Mouse (Mus musculus): ENCODE measurements around the gene Serpina6. TPM values are rescaled to one million over a fixed set of nuclear protein-coding genes. Genes with fewer than 3 reads are reported as not detected.

Gene Serpina6
- total RNA-seq (2014; rRNA removed) (not detected in 2 replicates), polyA plus RNA-seq (2015; fragmentation: Nextera tagmentation; extraction: Ambion mirVana) (not detected in 2 replicates)

DNA sequence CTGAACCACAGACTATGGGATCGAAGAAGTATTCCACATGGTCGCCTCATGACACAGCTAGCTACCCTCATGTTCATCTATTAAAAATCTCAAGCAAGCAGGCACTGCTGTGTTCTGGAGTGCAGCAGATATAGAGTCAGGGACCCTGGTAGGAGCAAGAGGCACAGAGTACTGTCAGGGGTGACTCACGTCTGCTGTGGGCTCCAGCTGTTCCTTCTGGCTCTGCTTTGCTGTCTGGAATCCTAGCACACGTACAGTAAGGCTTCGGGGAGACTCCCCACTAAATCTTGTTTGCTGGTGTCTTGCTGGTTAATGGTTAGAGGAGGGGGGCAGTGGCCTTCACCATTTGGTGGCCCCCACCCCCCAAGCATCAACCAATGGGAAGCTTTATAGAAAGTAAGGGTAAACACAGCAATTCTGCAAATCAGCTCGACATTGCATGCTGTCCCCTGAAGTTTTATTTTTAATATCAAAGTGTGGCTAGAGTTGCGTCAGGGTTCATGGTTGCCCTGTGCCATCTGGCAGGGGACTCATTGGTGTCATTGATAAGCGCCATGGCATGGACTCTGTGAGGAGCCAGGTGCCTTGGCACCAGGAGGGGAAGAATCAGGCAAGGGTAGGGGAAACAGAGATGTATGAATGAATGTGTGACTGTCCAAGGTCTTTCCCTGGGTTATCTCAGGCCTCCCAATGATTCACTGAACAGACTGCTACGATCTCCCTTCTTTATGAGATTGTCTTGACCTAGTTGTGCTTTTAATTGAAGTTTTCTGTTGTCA is at the start of gene Serpina6:
Gene Serpina6 (minus strand): TSS at position 365 of the 779 bp plus-strand sequence.
- H3K27me3 ChIP-seq (ENCODE audit: insufficient read depth, low read length): no peaks in the 10 kb centered on the region
- WGBS: 84% methylated on average over 9 of the region's 9 CpGs
- H3K4me1 ChIP-seq (ENCODE audit: insufficient read depth, low read length): no peaks in the 10 kb centered on the region
- H3K9ac ChIP-seq (replicated peaks; ENCODE audit: low read length, poor library complexity, severe bottlenecking): no peak within 1 kb of the TSS
- no peak within 1 kb of the TSS for H3K4me3 ChIP-seq (ENCODE audit: low read depth, low read length)
- DNase-seq (ENCODE audit: low spot score): no peak
- H3K9me3 ChIP-seq (ENCODE audit: low read length): no peaks in the 10 kb centered on the region
- no peak within 1 kb of the TSS for H3K27ac ChIP-seq (ENCODE audit: low read depth, low read length)
- no peak for ATAC-seq (ENCODE audit: low FRiP score)
- no peaks in the 10 kb centered on the region for H3K36me3 ChIP-seq (ENCODE audit: insufficient read depth, low read length)
- TF ChIP-seq CTCF (IDR thresholded peaks at IDR 0.05): no peak
- H3K4me2 ChIP-seq (ENCODE audit: low read depth, low read length, poor library complexity, severe bottlenecking): no peak within 1 kb of the TSS

DNA sequence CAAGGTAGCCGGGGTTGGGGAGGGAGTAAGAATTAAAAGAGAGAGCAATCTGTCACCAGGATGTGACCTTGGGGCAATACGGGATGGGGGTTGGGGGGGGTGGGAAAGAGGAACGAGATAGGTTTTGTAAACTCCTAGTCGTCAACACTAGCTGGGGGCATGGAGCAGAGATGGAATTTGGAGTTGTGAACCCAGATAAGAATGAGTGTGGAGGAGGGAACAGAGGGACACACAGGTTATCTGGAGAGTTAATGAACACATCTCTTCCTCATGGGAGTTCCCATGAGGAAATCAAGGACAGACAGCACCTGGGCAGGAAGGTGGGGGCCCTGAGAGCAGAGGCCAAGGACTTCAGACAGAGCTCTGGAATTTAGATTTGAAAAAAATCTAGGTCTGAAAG is 49.1 kb upstream of the Serpina6 start:
- Histone ChIP-seq H3K27ac (ENCODE audit: low read depth, low read length) (no peak overlapping the region), H3K4me1 (ENCODE audit: insufficient read depth, low read length) (no peaks in the 10 kb centered on the region), H3K36me3 (ENCODE audit: insufficient read depth, low read length) (no peaks in the 10 kb centered on the region), H3K9me3 (ENCODE audit: low read length) (no peaks in the 10 kb centered on the region), H3K27me3 (ENCODE audit: insufficient read depth, low read length) (no peaks in the 10 kb centered on the region), H3K9ac (replicated peaks; ENCODE audit: low read length, poor library complexity, severe bottlenecking) (no peak overlapping the region), H3K4me2 (ENCODE audit: low read depth, low read length, poor library complexity, severe bottlenecking) (no peak overlapping the region), H3K4me3 (ENCODE audit: low read depth, low read length) (no peak overlapping the region)
- TF ChIP-seq CTCF (IDR thresholded peaks at IDR 0.05): no peak
- no peak for DNase-seq (ENCODE audit: low spot score)
- 84% methylated on average over 4 of the region's 4 CpGs for WGBS
- ATAC-seq (ENCODE audit: low FRiP score): no peak

DNA sequence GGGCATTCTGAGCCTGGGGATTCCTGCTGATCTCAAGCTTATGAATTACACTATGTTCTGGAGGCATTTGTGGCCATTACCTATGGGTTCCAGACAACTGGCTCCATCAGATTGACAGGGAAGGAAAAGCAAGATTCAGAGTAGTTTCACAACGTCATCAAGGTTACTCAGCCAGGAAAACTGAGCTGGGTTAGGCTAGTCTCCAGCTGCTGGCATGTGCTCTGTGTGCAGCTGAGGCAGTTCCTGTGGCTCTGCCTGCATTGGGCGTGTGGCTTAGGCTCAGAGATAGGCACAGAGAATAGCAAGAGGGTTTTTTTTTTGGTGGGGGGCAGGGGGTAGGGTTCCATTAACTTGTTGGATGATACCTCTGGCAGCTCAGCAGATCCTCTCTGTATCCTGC is 48.5 kb upstream of the Serpina6 start:
- WGBS: 71% methylated on average over 2 of the region's 2 CpGs
- TF ChIP-seq CTCF (IDR thresholded peaks at IDR 0.05): no peak

DNA sequence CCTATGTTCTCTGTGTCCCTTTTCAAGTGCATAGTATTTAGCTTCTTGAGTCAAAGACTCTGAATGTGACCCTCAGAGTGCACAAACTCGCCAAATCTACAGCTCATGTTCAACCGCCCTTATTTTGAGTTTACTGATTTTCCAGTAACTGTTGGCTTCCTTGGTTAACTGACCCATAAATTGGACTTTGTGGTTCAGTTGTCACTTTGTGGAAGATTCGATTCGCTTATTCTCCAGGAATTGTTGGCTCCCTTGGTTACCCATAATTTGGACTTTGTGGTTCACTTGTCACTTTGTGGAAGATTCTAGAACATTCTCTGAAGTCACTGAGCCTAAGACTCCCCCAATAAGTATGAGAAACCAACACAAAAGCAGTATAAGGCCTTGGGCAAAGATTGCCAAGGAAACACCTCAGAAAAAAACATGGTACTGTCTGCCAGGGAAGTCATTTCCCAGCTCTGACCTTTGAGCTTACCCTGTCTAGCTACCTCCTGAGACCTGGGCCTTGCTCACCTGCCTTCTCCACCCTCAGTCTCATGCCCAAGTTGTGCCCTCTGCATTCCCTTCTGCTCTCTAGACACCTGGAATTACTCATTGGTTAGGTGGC is 43.2 kb upstream of the Serpina6 start:
- Histone ChIP-seq H3K27me3 (ENCODE audit: insufficient read depth, low read length) (no peaks in the 10 kb centered on the region), H3K4me1 (ENCODE audit: insufficient read depth, low read length) (no peaks in the 10 kb centered on the region), H3K9ac (replicated peaks; ENCODE audit: low read length, poor library complexity, severe bottlenecking) (no peak overlapping the region), H3K4me2 (ENCODE audit: low read depth, low read length, poor library complexity, severe bottlenecking) (no peak overlapping the region), H3K4me3 (ENCODE audit: low read depth, low read length) (no peak overlapping the region), H3K27ac (ENCODE audit: low read depth, low read length) (no peak overlapping the region), H3K36me3 (ENCODE audit: insufficient read depth, low read length) (no peaks in the 10 kb centered on the region), H3K9me3 (ENCODE audit: low read length) (no peaks in the 10 kb centered on the region)
- ATAC-seq (ENCODE audit: low FRiP score) (no peak), DNase-seq (ENCODE audit: low spot score) (no peak)
- no peak for TF ChIP-seq CTCF (IDR thresholded peaks at IDR 0.05)
- WGBS: 83% methylated on average over 4 of the region's 4 CpGs

More for the DNA sequence above, 48.5 kb upstream of the Serpina6 start:
- Histone ChIP-seq H3K4me1 (ENCODE audit: insufficient read depth, low read length) (no peaks in the 10 kb centered on the region), H3K36me3 (ENCODE audit: insufficient read depth, low read length) (no peaks in the 10 kb centered on the region), H3K27ac (ENCODE audit: low read depth, low read length) (no peak overlapping the region), H3K9me3 (ENCODE audit: low read length) (no peaks in the 10 kb centered on the region), H3K27me3 (ENCODE audit: insufficient read depth, low read length) (no peaks in the 10 kb centered on the region), H3K4me3 (ENCODE audit: low read depth, low read length) (no peak overlapping the region), H3K4me2 (ENCODE audit: low read depth, low read length, poor library complexity, severe bottlenecking) (no peak overlapping the region), H3K9ac (replicated peaks; ENCODE audit: low read length, poor library complexity, severe bottlenecking) (no peak overlapping the region)
- no peak for ATAC-seq (ENCODE audit: low FRiP score)
- DNase-seq (ENCODE audit: low spot score): no peak

DNA sequence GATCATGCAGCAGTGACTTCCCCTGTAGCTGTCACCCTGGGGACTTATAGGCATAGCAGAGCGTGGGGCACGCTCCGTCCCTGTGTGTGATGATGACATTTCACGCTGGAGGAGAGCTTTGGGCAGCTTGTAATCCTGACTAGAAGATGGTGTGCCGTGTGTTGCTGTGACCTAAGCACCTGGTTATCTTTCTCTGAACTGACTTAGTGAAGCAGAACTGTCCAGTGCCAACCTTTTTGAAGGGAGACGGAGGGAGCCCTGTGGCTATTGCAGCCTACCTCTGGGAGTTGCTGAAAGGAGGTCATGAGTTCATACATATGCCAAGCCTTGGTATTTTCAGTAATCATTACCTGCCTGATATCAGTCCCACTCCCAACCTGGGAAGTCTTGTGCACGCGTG is 38.4 kb upstream of the Serpina6 start, which contains the start of gene Serpina1f:
Gene Serpina1f (minus strand): TSS at position 101 of the 400 bp plus-strand sequence.
- no peak for ATAC-seq (ENCODE audit: low FRiP score)
- Histone ChIP-seq H3K27me3 (ENCODE audit: insufficient read depth, low read length) (no peaks in the 10 kb centered on the region), H3K36me3 (ENCODE audit: insufficient read depth, low read length) (no peaks in the 10 kb centered on the region), H3K27ac (ENCODE audit: low read depth, low read length) (no peak within 1 kb of the TSS), H3K4me1 (ENCODE audit: insufficient read depth, low read length) (no peaks in the 10 kb centered on the region), H3K9ac (replicated peaks; ENCODE audit: low read length, poor library complexity, severe bottlenecking) (no peak within 1 kb of the TSS), H3K9me3 (ENCODE audit: low read length) (no peaks in the 10 kb centered on the region), H3K4me2 (ENCODE audit: low read depth, low read length, poor library complexity, severe bottlenecking) (no peak within 1 kb of the TSS), H3K4me3 (ENCODE audit: low read depth, low read length) (no peak within 1 kb of the TSS)
- no peak for DNase-seq (ENCODE audit: low spot score)
- WGBS: 89% methylated on average over 8 of the region's 8 CpGs
- TF ChIP-seq CTCF (IDR thresholded peaks at IDR 0.05): no peak

DNA sequence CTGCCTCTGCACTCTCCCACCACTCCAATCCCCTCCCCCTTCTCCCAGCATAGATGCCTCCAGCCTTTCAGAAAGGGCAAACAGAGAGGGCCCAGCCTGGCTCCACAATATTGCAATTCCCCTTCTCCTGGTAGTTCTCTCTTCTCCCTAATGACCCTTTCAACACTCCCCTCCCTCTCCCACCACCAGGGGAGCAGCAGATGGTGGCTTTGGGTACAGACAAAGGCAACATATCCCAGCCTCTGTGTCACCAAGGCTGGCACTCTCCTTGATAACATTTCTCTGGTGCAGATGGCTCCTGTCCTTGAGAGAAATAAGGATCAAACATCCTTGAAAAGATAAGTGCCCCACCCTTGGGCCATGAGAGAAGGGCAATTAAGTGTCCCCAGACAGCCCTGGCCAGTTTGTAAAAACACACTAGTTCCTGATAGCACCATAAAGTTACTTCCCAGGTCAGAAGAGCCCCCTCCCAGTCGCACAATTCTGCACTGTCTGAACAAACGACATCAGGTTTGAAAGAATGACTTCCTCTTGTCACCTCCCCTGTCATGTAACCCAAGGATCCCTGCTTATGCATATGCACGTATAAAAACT is 31.3 kb upstream of the Serpina6 start:
- Histone ChIP-seq H3K9me3 (ENCODE audit: low read length) (no peaks in the 10 kb centered on the region), H3K4me1 (ENCODE audit: insufficient read depth, low read length) (no peaks in the 10 kb centered on the region), H3K36me3 (ENCODE audit: insufficient read depth, low read length) (no peaks in the 10 kb centered on the region), H3K4me2 (ENCODE audit: low read depth, low read length, poor library complexity, severe bottlenecking) (no peak overlapping the region), H3K9ac (replicated peaks; ENCODE audit: low read length, poor library complexity, severe bottlenecking) (no peak overlapping the region), H3K27ac (ENCODE audit: low read depth, low read length) (no peak overlapping the region), H3K27me3 (ENCODE audit: insufficient read depth, low read length) (no peaks in the 10 kb centered on the region), H3K4me3 (ENCODE audit: low read depth, low read length) (no peak overlapping the region)
- TF ChIP-seq CTCF (IDR thresholded peaks at IDR 0.05): no peak
- DNase-seq (ENCODE audit: low spot score) (no peak), ATAC-seq (ENCODE audit: low FRiP score) (no peak)
- 71% methylated on average over 3 of the region's 3 CpGs for whole genome bisulfite sequencing

Data from midbrain, postnatal 0 days (tissue).